Mouse (Mus musculus) kidney, postnatal 36 days (tissue): ENCODE results near the gene Manf.

ENCODE experiments used
- DNase-seq, 2 experiments: peaks; one replicate each; pipeline ENCODE4 v3.0.0; 2021 to 2022; ENCODE audit warnings: mixed read lengths in 2 of 2

The Manf gene

DNA sequence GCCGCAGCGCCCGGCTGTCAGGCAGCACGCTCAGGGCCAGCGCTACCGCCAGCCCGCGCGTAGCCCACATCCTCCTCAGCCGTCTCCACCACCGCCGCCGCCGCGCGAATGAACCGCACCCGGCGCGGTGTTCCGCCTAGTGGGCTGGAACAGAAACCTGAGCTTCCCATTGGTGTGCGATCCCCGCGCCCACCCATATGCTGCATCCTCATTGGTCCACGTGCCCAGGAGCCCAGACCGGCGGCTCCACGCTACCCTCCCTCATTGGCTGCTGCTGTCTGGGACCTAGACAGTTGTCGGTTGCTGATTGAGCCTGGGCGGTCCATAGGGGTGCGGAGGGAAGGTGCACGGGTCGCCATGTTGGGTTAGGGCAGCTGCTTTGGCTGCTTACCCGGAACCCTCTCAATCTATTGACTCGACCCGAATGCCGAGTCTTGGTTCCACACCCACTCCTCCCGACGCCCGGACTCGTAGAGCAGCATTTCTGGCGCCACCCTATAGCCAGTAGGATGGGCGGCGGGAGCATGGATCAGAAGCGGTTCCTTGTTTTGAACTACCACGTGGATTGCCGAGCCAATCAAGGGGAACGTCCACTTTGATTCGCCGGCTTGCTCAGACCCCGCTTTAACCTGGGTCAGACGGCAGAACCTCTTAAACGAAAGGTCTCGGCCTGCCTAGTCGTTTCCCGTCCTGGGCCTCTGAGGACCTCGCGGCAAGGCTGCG, at the start of gene Manf:
TSS of gene Manf (minus strand) at position 151 of the 723 bp plus-strand sequence.
- DNase-seq = peak; percentile 97 to 99

GRCm38 (mm10) chr9:106934998-106935397, 43.2 kb upstream of the Manf start:
- DNase-seq = no peak

DNA sequence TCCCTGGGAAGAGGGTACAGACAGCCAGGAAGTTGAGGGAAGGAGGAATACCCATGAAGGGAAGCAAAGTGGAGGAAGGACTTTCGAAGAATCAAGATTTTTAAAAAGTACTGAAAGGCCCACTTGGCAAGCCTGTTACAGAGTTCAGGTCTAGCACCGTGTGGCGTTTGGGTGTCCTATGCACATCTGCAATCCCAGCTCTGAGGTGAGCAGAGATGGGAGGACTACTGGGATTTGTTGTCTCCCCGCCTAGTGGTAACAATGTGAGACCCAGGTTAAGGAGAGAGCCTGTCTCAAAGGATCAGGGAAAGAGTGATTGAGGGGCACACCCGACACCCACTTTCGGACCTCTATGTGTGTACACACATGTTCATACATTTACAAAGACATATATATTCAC, 23.1 kb upstream of the Manf start:
- no peak for DNase-seq

GRCm38 (mm10) chr9:106913759-106914158, 22.0 kb upstream of the Manf start:
- peak; percentile 8 to 10 for DNase-seq

DNA sequence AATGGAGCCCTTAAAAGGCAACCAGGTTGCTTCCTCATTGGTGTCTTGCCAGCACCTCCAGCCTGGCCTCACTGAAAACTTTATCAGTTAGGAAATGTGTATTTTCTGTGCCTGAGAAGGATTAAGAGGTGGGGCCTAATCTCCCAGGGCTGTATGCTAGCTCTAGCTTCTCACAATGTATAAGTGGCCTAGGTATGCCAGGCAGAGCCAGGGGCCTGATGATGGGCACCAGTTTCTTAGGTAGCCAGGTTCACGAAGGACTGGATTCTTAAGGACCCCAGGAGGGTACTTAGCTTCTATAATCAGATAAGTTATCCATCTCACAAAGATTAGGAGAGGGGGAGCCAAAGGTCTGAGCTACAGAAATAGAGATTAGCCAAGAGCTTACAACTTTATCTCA, 19.8 kb upstream of the Manf start:
- DNase-seq = no peak

GRCm38 (mm10) chr9:106908715-106909114, 16.9 kb upstream of the Manf start:
- no peak for DNase-seq

DNA sequence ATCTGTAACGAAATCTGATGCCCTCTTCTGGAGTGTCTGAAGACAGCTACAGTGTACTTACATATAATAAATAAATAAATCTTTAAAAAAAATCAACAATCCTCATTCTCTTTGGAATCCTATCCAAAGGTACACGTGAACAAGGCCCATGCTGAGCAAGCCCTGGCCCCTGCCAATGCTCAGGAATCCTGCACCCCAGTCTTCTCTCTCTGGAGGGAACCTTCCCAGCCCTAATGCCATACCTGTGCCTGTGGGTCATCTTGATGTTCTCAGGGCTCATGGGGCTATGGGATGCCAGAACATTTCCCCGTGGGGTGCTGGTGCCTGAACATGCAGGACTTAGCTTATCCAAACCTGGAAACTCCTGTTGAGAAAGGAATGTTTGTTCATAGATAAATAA, 16.4 kb upstream of the Manf start:
- no peak for DNase-seq

DNA sequence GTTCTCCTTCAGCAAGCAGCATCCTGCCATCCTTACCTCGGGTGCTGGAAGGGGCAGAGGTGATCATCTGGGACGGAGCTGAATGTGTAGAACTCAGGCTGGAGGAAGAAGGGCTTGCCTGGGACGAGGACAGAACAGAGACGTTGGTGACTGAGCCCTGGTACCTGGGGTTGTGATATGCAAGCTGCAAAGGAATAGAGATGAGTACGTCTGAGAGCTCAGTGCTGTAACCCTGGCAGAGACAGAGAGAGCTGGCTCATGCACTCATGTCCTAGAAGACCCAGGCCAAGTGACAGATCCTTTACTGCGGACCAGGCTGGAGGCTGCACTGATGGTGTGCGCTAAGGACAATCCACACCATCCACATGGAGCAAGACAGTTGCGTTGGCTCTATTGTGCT, 14.8 kb upstream of the Manf start:
- DNase-seq = no peak

GRCm38 (mm10) chr9:106903791-106904134, 12.0 kb upstream of the Manf start:
- peak; percentile 65 to 66 for DNase-seq

- DNase-seq = no peak
These were observed 11.5 kb upstream of the Manf start for GRCm38 (mm10) chr9:106903099-106903790.

- DNase-seq = no peak
These were observed 9.8 kb upstream of the Manf start for GRCm38 (mm10) chr9:106901596-106901995.

DNA sequence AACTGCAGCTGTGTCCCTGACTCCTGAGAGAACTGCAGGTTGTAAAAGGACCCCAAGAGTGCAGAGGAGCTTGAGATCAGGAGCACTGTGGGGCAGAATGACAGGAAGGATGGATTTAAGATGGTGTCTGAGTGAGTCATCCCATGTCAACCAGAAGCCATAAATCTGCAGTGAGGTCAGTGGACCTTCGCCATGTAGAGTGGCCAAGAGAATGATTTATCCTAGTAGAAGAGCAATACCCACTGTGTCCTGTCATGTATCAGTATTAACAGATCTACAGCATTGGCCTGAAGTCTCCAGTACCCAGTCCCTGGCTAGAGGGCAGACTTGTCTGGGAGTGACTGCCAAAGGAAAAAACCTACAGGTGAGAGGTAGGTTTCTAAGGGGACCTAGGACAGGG, 7.1 kb upstream of the Manf start:
- no peak for DNase-seq

GRCm38 (mm10) chr9:106893327-106893726, 1.5 kb upstream of the Manf start:
- no peak for DNase-seq

DNA sequence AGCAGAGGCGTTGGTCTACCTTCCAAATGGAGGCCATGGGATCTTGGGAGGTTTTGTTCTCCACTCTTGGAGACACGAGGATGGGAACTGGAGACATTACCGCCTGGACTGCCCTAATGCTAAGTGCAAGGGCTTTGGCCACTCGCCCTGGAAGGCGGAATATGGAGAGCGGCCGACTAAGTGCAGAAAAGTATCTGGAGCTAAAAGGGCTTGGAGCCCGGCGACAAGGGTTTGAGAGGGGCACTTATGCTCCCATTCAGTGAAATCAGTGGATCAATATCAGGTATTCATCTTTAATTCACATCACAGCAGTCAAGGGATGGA, 735 bp upstream of the Manf start:
- no peak for DNase-seq

GRCm38 (mm10) chr9:106891341-106891741, 438 bp downstream of the Manf start:
- DNase-seq = peak in 1 of 2 experiments; percentile 12

DNA sequence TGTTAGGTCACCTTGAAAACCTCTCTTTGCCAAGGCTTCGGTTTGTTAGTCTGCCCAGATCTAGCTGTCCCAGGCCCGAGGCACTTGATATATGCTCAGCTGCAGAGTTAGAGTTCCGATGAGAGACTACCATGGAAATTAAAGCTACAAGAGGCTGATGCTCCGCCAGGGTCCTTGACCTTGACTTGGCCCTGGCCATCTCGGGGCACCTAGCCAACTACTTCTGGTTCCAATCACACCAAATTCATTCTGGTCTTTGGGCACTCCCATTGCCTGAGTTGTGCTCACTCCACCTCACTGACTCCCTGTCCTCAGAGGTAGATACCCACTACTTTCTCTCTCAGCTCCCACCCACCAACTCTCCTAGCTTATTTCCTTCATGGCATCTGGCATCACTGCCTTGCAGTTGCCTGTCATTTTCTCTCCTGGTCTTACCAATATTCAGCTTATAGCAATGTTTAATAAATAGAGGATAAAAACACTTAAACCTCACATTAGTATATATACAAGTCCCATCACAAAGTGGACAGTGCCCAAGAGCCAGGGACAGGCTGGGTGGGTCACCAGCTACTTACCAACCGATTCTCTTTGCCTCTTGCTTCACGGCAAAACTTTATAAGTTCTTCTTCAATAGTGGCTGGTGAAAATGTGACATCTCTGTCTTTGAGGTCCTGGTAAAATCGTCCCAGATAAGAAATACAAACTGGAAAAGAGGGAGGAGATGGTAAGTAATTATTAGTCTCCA, 1.1 kb downstream of the Manf start:
- DNase-seq = peak; percentile 37 to 40

DNA sequence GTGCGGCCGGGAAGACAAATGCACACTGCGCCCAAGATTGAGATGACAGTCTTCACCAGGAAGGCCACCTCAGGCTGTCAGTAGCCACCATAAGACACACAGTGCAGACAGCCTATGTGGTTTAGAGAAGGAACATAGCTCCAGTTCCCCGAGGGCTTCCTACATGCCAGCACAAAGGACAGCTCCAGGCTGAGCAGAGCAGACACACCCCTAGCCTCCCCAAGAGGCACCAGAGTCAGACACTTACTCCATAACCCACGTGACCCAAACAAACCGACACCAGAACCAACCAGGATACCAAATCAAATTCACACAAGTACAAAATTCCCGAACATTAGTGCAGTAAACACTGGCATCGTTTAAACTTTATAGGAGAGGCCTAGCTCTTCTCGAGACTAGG, 2.5 kb downstream of the Manf start:
- DNase-seq = no peak

- no peak for DNase-seq
These were observed 3.4 kb downstream of the Manf start for GRCm38 (mm10) chr9:106888346-106888745.

- peak; percentile 99 for DNase-seq
These were observed 4.7 kb downstream of the Manf start, which contains the start of gene Rbm15b for GRCm38 (mm10) chr9:106886828-106887702. Gene Rbm15b (minus strand): TSS chr9:106887428.

GRCm38 (mm10) chr9:106885901-106886731, 5.7 kb downstream of the Manf start:
- peak; percentile 54 to 74 for DNase-seq

DNA sequence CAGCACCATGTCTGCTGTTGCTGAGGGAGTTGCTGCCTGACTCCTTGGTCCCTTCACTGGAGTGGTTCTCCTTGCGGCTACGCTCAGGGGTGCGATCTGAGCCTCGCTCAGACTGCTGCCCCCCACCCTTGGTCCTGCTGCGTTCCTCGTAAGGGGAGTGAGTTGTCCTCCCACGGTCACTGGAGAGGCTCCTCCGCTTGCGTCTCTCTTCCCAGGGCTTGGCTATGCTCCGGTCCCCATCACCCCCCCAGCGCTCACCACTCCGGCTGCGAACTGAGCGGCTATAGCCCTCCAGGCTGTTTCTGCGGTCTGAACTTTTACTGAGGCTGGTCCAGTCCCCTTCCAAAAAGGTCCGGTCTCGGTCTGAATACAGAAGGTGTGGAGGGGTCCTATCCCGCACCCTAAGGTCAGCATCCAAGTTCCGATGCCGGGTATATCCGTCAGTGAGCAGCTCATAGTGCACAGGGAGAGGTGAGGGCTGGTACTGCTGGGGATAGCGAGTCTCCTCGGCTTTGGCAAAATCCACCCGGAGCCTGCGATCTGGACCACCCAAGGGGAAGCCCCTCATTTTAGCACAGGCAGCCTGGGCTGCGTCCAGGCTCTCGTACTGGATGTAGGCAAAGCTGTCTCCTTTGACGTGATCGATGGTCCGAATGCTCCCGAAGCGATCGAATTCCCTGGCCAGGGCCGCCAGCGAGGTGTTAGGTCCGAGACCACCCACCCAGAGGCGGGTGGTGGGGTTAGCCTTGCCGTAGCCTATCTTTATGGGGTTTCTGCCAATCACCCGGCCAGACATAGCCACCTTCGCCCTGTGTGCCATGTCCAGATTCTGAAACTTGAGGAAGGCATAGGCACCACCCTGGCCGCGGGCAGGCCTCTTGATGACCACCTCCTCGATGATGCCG, 6.5 kb downstream of the Manf start:
- no peak for DNase-seq
